Mouse (Mus musculus): Measurements from ENCODE around the gene Scn4a. TPM values are rescaled to one million over a fixed set of nuclear protein-coding genes. Genes with fewer than 3 reads are reported as not detected.

Scn4a gene
- polyA plus RNA-seq, 1 experiment from 2014 or later: 0.14 TPM

- H3K27ac ChIP-seq: peak overlapping the region; percentile 73
- H3K4me1 ChIP-seq: peaks cover 11% of the 10 kb centered on the region
- H3K4me2 ChIP-seq: no peak overlapping the region
- no peaks in the 10 kb centered on the region for H3K27me3 ChIP-seq
- ATAC-seq (ENCODE audit: insufficient number of reproducible peaks, insufficient read depth, low FRiP score, low TSS enrichment, low read depth): no peak
- no peak overlapping the region for H3K4me3 ChIP-seq
- H3K36me3 ChIP-seq: no peaks in the 10 kb centered on the region
- no peak overlapping the region for H3K9ac ChIP-seq
- H3K9me3 ChIP-seq: no peaks in the 10 kb centered on the region
- WGBS: 82% methylated on average over 6 of the region's 6 CpGs
Measured at GRCm38 (mm10) chr11:106383051-106383790, 30.1 kb upstream of the Scn4a start.

GRCm38 (mm10) chr11:106382424-106382823 lies 29.3 kb upstream of the Scn4a start:
- H3K9me3 ChIP-seq: no peaks in the 10 kb centered on the region
- H3K4me1 ChIP-seq: peaks cover 9% of the 10 kb centered on the region
- H3K4me2 ChIP-seq: no peak overlapping the region
- no peaks in the 10 kb centered on the region for H3K27me3 ChIP-seq
- WGBS: 42% methylated on average over 5 of the region's 5 CpGs
- H3K36me3 ChIP-seq: no peaks in the 10 kb centered on the region
- no peak overlapping the region for H3K9ac ChIP-seq
- H3K4me3 ChIP-seq: peak overlapping the region; percentile 9; the same call in 1 of the 2 replicates
- no peak for ATAC-seq (ENCODE audit: insufficient number of reproducible peaks, insufficient read depth, low FRiP score, low TSS enrichment, low read depth)
- H3K27ac ChIP-seq: peak overlapping the region; percentile 73

- Histone ChIP-seq H3K27ac (peak overlapping the region; percentile 73), H3K36me3 (no peaks in the 10 kb centered on the region), H3K4me1 (peaks cover 9% of the 10 kb centered on the region), H3K9me3 (no peaks in the 10 kb centered on the region), H3K9ac (no peak overlapping the region; the same call in 1 of the 2 replicates), H3K27me3 (no peaks in the 10 kb centered on the region), H3K4me3 (peak overlapping the region; percentile 9; the same call in 1 of the 2 replicates), H3K4me2 (no peak overlapping the region)
- no peak for ATAC-seq (ENCODE audit: insufficient number of reproducible peaks, insufficient read depth, low FRiP score, low TSS enrichment, low read depth)
- 81% methylated on average over 7 of the region's 7 CpGs for WGBS
Measured at GRCm38 (mm10) chr11:106381883-106382282, 28.8 kb upstream of the Scn4a start.

- 0 out of 2 replicates have a peak overlapping the region, but pooled peaks have one; percentile 17 for H3K4me2 ChIP-seq
- ATAC-seq (ENCODE audit: insufficient number of reproducible peaks, insufficient read depth, low FRiP score, low TSS enrichment, low read depth): no peak
- no peaks in the 10 kb centered on the region for H3K36me3 ChIP-seq
- H3K9ac ChIP-seq: no peak overlapping the region
- no peaks in the 10 kb centered on the region for H3K27me3 ChIP-seq
- WGBS: 82% methylated on average over 11 of the region's 11 CpGs
- H3K27ac ChIP-seq: no peak overlapping the region
- H3K4me3 ChIP-seq: no peak overlapping the region
- peaks cover 9% of the 10 kb centered on the region for H3K4me1 ChIP-seq
- H3K9me3 ChIP-seq: no peaks in the 10 kb centered on the region
Measured at GRCm38 (mm10) chr11:106381011-106381410, 27.9 kb upstream of the Scn4a start.

GRCm38 (mm10) chr11:106374979-106375378 lies 21.9 kb upstream of the Scn4a start:
- ATAC-seq (ENCODE audit: insufficient number of reproducible peaks, insufficient read depth, low FRiP score, low TSS enrichment, low read depth): no peak; the same call in 1 of the 2 replicates
- 77% methylated on average over 5 of the region's 5 CpGs for WGBS
- Histone ChIP-seq H3K36me3 (no peaks in the 10 kb centered on the region), H3K27me3 (no peaks in the 10 kb centered on the region), H3K4me1 (peaks cover 13% of the 10 kb centered on the region), H3K9ac (no peak overlapping the region), H3K4me3 (no peak overlapping the region), H3K27ac (no peak overlapping the region), H3K4me2 (no peak overlapping the region), H3K9me3 (no peaks in the 10 kb centered on the region)

DNA sequence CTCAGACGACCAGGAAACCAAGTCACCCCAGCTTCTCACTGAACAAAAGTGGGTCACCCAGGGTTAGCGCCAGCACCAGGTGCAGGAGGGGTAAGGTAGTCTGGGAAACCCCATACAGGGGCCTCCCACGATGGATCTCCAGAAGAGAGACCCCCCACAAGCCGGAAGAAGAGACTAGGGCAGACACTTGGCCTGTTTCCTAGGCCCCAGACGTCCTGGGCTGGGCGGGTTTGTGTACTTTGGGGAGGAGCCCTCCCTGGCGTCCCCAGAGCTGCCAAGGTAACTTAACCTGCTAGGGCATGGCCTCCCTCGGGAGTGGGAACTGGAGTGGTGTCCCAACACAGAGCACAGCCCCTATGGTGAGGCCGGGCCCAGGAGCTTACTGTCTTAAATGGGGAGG lies 21.5 kb upstream of the Scn4a start:
- Histone ChIP-seq H3K9me3 (no peaks in the 10 kb centered on the region), H3K4me3 (no peak overlapping the region), H3K36me3 (no peaks in the 10 kb centered on the region), H3K27me3 (no peaks in the 10 kb centered on the region), H3K4me2 (no peak overlapping the region), H3K27ac (0 out of 2 replicates have a peak overlapping the region, but pooled peaks have one; percentile 39), H3K9ac (no peak overlapping the region), H3K4me1 (peaks cover 13% of the 10 kb centered on the region)
- 41% methylated on average over 9 of the region's 9 CpGs for WGBS
- no peak for ATAC-seq (ENCODE audit: insufficient number of reproducible peaks, insufficient read depth, low FRiP score, low TSS enrichment, low read depth)

GRCm38 (mm10) chr11:106373998-106374397 lies 20.9 kb upstream of the Scn4a start:
- Histone ChIP-seq H3K9ac (peak overlapping the region; percentile 21; the same call in 1 of the 2 replicates), H3K4me3 (no peak overlapping the region), H3K4me1 (peaks cover 13% of the 10 kb centered on the region), H3K4me2 (no peak overlapping the region), H3K27ac (0 out of 2 replicates have a peak overlapping the region, but pooled peaks have one; percentile 39), H3K36me3 (no peaks in the 10 kb centered on the region), H3K9me3 (no peaks in the 10 kb centered on the region), H3K27me3 (no peaks in the 10 kb centered on the region)
- no peak for ATAC-seq (ENCODE audit: insufficient number of reproducible peaks, insufficient read depth, low FRiP score, low TSS enrichment, low read depth)
- WGBS: 34% methylated on average over 11 of the region's 11 CpGs

- no peaks in the 10 kb centered on the region for H3K36me3 ChIP-seq
- 11% methylated on average over 3 of the region's 3 CpGs for WGBS
- H3K4me2 ChIP-seq: no peak overlapping the region
- H3K27ac ChIP-seq: no peak overlapping the region
- ATAC-seq (ENCODE audit: insufficient number of reproducible peaks, insufficient read depth, low FRiP score, low TSS enrichment, low read depth): no peak
- no peak overlapping the region for H3K9ac ChIP-seq
- H3K27me3 ChIP-seq: no peaks in the 10 kb centered on the region
- no peaks in the 10 kb centered on the region for H3K9me3 ChIP-seq
- H3K4me3 ChIP-seq: no peak overlapping the region
- peaks cover 20% of the 10 kb centered on the region for H3K4me1 ChIP-seq
Measured at GRCm38 (mm10) chr11:106366316-106366715, 13.2 kb upstream of the Scn4a start.

- no peaks in the 10 kb centered on the region for H3K36me3 ChIP-seq
- ATAC-seq (ENCODE audit: insufficient number of reproducible peaks, insufficient read depth, low FRiP score, low TSS enrichment, low read depth): no peak
- peak within 1 kb of the TSS; percentile 33; the same call in 1 of the 2 replicates for H3K9ac ChIP-seq
- peaks cover 20% of the 10 kb centered on the region for H3K4me1 ChIP-seq
- H3K27me3 ChIP-seq: no peaks in the 10 kb centered on the region
- H3K27ac ChIP-seq: no peak within 1 kb of the TSS; the same call in 1 of the 2 replicates
- peak within 1 kb of the TSS; percentile 35 for H3K4me2 ChIP-seq
- no peak within 1 kb of the TSS for H3K4me3 ChIP-seq
- 59% methylated on average over 10 of the region's 10 CpGs for WGBS
- no peaks in the 10 kb centered on the region for H3K9me3 ChIP-seq
Measured at GRCm38 (mm10) chr11:106365366-106365765, 12.3 kb upstream of the Scn4a start, which contains the start of gene Prr29. Prr29 (plus strand) TSS chr11:106365472.

GRCm38 (mm10) chr11:106364712-106365111 lies 11.6 kb upstream of the Scn4a start:
- Histone ChIP-seq H3K9me3 (no peaks in the 10 kb centered on the region), H3K27me3 (no peaks in the 10 kb centered on the region), H3K4me2 (peak overlapping the region; percentile 35), H3K4me3 (no peak overlapping the region), H3K4me1 (peaks cover 20% of the 10 kb centered on the region), H3K27ac (no peak overlapping the region; the same call in 1 of the 2 replicates), H3K9ac (peak overlapping the region; percentile 33; the same call in 1 of the 2 replicates), H3K36me3 (no peaks in the 10 kb centered on the region)
- WGBS: 7% methylated on average over 11 of the region's 11 CpGs
- peak; percentile 22; the same call in 1 of the 2 replicates for ATAC-seq (ENCODE audit: insufficient number of reproducible peaks, insufficient read depth, low FRiP score, low TSS enrichment, low read depth)

DNA sequence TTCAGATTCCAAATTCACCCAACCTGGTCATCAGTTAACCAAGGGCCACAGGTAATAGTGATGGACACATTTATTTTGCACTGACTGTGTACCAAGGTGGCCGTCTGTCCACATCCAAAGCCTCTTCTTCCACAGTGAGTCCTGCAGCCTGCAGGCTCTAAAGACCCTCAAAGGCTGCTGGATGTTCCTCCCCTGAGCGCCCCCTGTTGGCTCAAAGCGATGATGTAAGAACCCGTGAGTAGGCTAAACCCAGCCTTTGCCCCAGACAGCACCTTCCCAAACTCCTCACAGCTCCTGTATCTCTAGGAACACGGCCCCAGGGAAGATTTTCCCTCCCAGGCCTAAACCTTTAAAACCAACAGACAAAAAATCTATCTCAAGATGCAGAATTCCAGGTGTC lies 6.3 kb upstream of the Scn4a start:
- Histone ChIP-seq H3K27ac (no peak overlapping the region), H3K4me2 (no peak overlapping the region), H3K36me3 (no peaks in the 10 kb centered on the region), H3K9ac (no peak overlapping the region), H3K4me3 (no peak overlapping the region), H3K9me3 (no peaks in the 10 kb centered on the region), H3K27me3 (no peaks in the 10 kb centered on the region), H3K4me1 (no peaks in the 10 kb centered on the region)
- ATAC-seq (ENCODE audit: insufficient number of reproducible peaks, insufficient read depth, low FRiP score, low TSS enrichment, low read depth): no peak
- WGBS: 18% methylated on average over 5 of the region's 5 CpGs
